8 mouse cellular contexts compared by ENCODE assay signal in the genomic region with DNA sequence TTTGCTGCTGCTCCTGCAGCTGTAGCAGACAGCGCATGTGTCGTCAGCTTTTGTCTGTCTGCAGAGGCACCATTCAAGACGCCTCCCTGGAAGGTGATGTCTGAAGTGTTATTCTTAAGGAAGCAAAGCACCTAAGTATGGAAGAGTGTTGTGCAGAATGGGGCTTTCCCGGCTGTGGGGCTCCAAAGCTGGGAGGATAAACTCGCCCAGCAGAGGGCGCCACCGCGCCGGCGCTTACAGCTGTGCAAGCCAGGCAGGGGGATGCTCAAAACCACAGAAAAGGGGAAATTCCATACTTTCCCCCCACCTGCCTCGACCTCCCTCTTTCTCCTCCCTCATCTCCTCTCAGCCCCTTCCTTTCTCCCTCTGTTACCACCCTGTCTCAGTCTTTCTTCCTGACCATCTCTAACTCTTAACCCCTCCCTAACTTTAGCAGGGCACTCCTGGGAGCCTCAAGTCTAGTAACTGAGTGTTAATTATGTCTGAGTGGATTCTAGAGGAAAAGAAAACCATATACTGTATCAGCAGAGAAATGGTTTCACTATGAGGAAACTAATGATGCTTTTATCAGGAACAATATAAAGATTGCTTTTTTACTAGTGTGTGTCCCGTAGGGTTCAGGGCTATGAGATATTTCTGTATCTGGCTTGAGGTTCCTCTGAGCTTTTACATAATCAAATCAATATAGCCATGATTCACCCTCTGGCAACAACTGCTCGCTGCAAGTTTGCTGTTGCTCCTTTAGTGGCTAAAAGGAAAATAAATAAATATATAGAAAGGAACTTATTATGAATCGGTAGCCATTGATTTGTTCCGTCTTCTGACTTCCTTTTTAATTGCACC.
DNase-seq lines count a peak whose midpoint lies in the region; ATAC-seq and TF ChIP-seq lines count a peak whose summit lies in the region.

No protein-coding gene starts in this region.

- no peak overlapping the region for H3K4me3 ChIP-seq in forebrain, embryonic 10.5 days
- H3K4me3 ChIP-seq in neural tube, embryonic 15.5 days (replicated peaks) = no peak overlapping the region

- 26% methylated on average over 15 of the region's 15 CpGs for WGBS in forebrain, embryonic 10.5 days
- 21% methylated on average over 15 of the region's 15 CpGs for WGBS in neural tube, embryonic 15.5 days

- peaks cover 28% of the 10 kb centered on the region for H3K4me1 ChIP-seq in forebrain, embryonic 10.5 days
- peaks cover 18% of the 10 kb centered on the region for H3K4me1 ChIP-seq in neural tube, embryonic 15.5 days

- H3K27me3 ChIP-seq in forebrain, embryonic 10.5 days (ENCODE audit: poor library complexity, severe bottlenecking) = peaks cover 21% of the 10 kb centered on the region
- H3K27me3 ChIP-seq in neural tube, embryonic 15.5 days (replicated peaks) = 0 out of 2 replicates have a peak, but pooled peaks cover 11% of the 10 kb centered on the region

- H3K9me3 ChIP-seq in forebrain, embryonic 10.5 days = no peaks in the 10 kb centered on the region
- H3K9me3 ChIP-seq in neural tube, embryonic 15.5 days (replicated peaks) = no peaks in the 10 kb centered on the region

- H3K36me3 ChIP-seq in forebrain, embryonic 10.5 days (replicated peaks) = no peaks in the 10 kb centered on the region
- H3K36me3 ChIP-seq in neural tube, embryonic 15.5 days = no peaks in the 10 kb centered on the region

- TF ChIP-seq CTCF in brain, embryonic 14.5 days (IDR thresholded peaks at IDR 0.05; ENCODE audit: borderline replicate concordance, extremely low read depth, insufficient read depth, insufficient read length) = peak; percentile 90

- no peak for TF ChIP-seq POLR2A in brain, embryonic 14.5 days (IDR thresholded peaks at IDR 0.05; ENCODE audit: borderline replicate concordance, extremely low read depth, insufficient read depth, insufficient read length, poor library complexity, severe bottlenecking)

- ATAC-seq in neural tube, embryonic 15.5 days (ENCODE audit: low FRiP score) = peak; percentile 81; the same call in 1 of the 2 replicates

- H3K4me2 ChIP-seq in neural tube, embryonic 15.5 days = peak overlapping the region; percentile 33

- intact Hi-C loops in heart, postnatal 14 days (cut with DNase I) = loop anchor here (5.0 to 10.0 kb wide), 3 partner anchors 53 to 480 kb away; no protein-coding TSS in a partner anchor

- peak; percentile 69 for DNase-seq in ES-CJ7 (ENCODE audit: low read depth, low spot score)
- DNase-seq in brain, embryonic 14.5 days (ENCODE audit: low read depth) = peak; percentile 76
- peak; percentile 76 for DNase-seq in forebrain, embryonic 10.5 days (ENCODE audit: extremely low spot score, low spot score)
- peak; percentile 83 to 92 for DNase-seq in heart, postnatal 14 days
- peak; percentile 93 to 94 for DNase-seq in kidney, postnatal 4 days
- peak; percentile 30 to 36 for DNase-seq in lung, adult 18-20 months
- DNase-seq in thymus, postnatal 25 days = peak; percentile 47

- no peak overlapping the region for H3K9ac ChIP-seq in neural tube, embryonic 15.5 days (replicated peaks)

- H3K27ac ChIP-seq in forebrain, embryonic 10.5 days = no peak overlapping the region
- H3K27ac ChIP-seq in neural tube, embryonic 15.5 days (replicated peaks) = no peak overlapping the region

Comparison
In these comparisons a context has a peak if more than half of its experiments do, and no peak if none do; other contexts are left out.
1. DNase-seq: peak in every context shown above with its lines; median percentile 94 in kidney, postnatal 4 days; 88 in heart, postnatal 14 days; 76 in brain, embryonic 14.5 days; 76 in forebrain, embryonic 10.5 days; 69 in ES-CJ7; 47 in thymus, postnatal 25 days; 33 in lung, adult 18-20 months.